In genomic region chr8:86170091-86170490, GRCm38 (mm10) we compare ENCODE assay signal across 19 mouse cellular contexts.
"Had no signal": no experiment of that assay in that cellular context is flagged by ENCODE, and none has a peak within 500 bp of the region (broad histone marks: within the 10 kb centered on the region; RNA-seq: fewer than 3 reads in every experiment).

No protein-coding gene starts in this region.

- H3K4me2 ChIP-seq: limb, embryonic 12.5 days; limb, embryonic 15.5 days; liver, embryonic 11.5 days; lung, embryonic 14.5 days; midbrain, embryonic 12.5 days; midbrain, embryonic 15.5 days; neural tube, embryonic 12.5 days; neural tube, embryonic 15.5 days had no signal

- H3K27me3 ChIP-seq: limb, embryonic 12.5 days; limb, embryonic 15.5 days; midbrain, embryonic 12.5 days; midbrain, embryonic 15.5 days; neural tube, embryonic 12.5 days; neural tube, embryonic 15.5 days had no signal

- DNase-seq: kidney, postnatal 25 days; layer of hippocampus, adult 9-11 months; left cerebral cortex, postnatal 4 days; liver, postnatal 0 days; lung, embryonic 14.5 days; retina, postnatal 1 day; thymus, adult 18-20 months; thymus, postnatal 36 days had no signal

- H3K4me3 ChIP-seq: layer of hippocampus, adult 2 months; limb, embryonic 12.5 days; limb, embryonic 15.5 days; midbrain, embryonic 12.5 days; midbrain, embryonic 15.5 days; neural tube, embryonic 12.5 days; neural tube, embryonic 15.5 days had no signal

- H3K27ac ChIP-seq: layer of hippocampus, adult 2 months; limb, embryonic 12.5 days; limb, embryonic 15.5 days; liver, embryonic 14.5 days; macrophage; midbrain, embryonic 12.5 days; midbrain, embryonic 15.5 days; neural tube, embryonic 12.5 days; neural tube, embryonic 15.5 days had no signal

- H3K9me3 ChIP-seq: limb, embryonic 12.5 days; limb, embryonic 15.5 days; midbrain, embryonic 12.5 days; midbrain, embryonic 15.5 days; neural tube, embryonic 12.5 days; neural tube, embryonic 15.5 days had no signal

- H3K9ac ChIP-seq: limb, embryonic 12.5 days; limb, embryonic 15.5 days; liver, embryonic 14.5 days; liver, postnatal 0 days; lung, embryonic 14.5 days; midbrain, embryonic 12.5 days; midbrain, embryonic 15.5 days; neural tube, embryonic 12.5 days; neural tube, embryonic 15.5 days had no signal

- H3K36me3 ChIP-seq: limb, embryonic 12.5 days; limb, embryonic 15.5 days; midbrain, embryonic 12.5 days; midbrain, embryonic 15.5 days; neural tube, embryonic 12.5 days; neural tube, embryonic 15.5 days had no signal

- ATAC-seq: liver, postnatal 0 days; lung, postnatal 0 days; midbrain, embryonic 15.5 days had no signal

- H3K4me1 ChIP-seq: limb, embryonic 12.5 days; limb, embryonic 15.5 days; midbrain, embryonic 12.5 days; midbrain, embryonic 15.5 days; neural tube, embryonic 12.5 days; neural tube, embryonic 15.5 days had no signal
